Mouse (Mus musculus) retina, postnatal 7 days (tissue): ENCODE data around the gene Fam19a2.

ENCODE experiments used
- DNase-seq: peaks from one replicate; pipeline ENCODE4 v3.0.0-alpha.2; 2012; ENCODE audit warnings: low read depth, low spot score

Gene Fam19a2

GRCm38 (mm10) chr10:123567677-123568076 is 303.9 kb downstream of the Fam19a2 start:
- no peak for DNase-seq

- DNase-seq = no peak
These were observed 306.9 kb downstream of the Fam19a2 start for GRCm38 (mm10) chr10:123570616-123571188.

GRCm38 (mm10) chr10:123572342-123573070 is 308.7 kb downstream of the Fam19a2 start:
- DNase-seq = no peak

- no peak for DNase-seq
These were observed 314.0 kb downstream of the Fam19a2 start for GRCm38 (mm10) chr10:123577823-123578222.

- DNase-seq = no peak
These were observed 315.2 kb downstream of the Fam19a2 start for GRCm38 (mm10) chr10:123579012-123579411.

GRCm38 (mm10) chr10:123595043-123595442 is 331.2 kb downstream of the Fam19a2 start:
- no peak for DNase-seq

GRCm38 (mm10) chr10:123597059-123597458 is 333.3 kb downstream of the Fam19a2 start:
- no peak for DNase-seq

- DNase-seq = no peak
These were observed 341.9 kb downstream of the Fam19a2 start for GRCm38 (mm10) chr10:123605671-123606070.

- no peak for DNase-seq
These were observed 362.9 kb downstream of the Fam19a2 start for GRCm38 (mm10) chr10:123626691-123627090.

GRCm38 (mm10) chr10:123629248-123629744 is 365.5 kb downstream of the Fam19a2 start:
- no peak for DNase-seq

- no peak for DNase-seq
These were observed 368.2 kb downstream of the Fam19a2 start for GRCm38 (mm10) chr10:123632029-123632428.

- no peak for DNase-seq
These were observed 372.9 kb downstream of the Fam19a2 start for GRCm38 (mm10) chr10:123636655-123637054.

GRCm38 (mm10) chr10:123637496-123637895 is 373.7 kb downstream of the Fam19a2 start:
- DNase-seq = no peak

- no peak for DNase-seq
These were observed 381.8 kb downstream of the Fam19a2 start for GRCm38 (mm10) chr10:123645568-123645967.

- no peak for DNase-seq
These were observed 407.4 kb downstream of the Fam19a2 start for GRCm38 (mm10) chr10:123671208-123671607.

- DNase-seq = no peak
These were observed 414.6 kb downstream of the Fam19a2 start for GRCm38 (mm10) chr10:123678284-123678864.

- DNase-seq = no peak
These were observed 419.0 kb downstream of the Fam19a2 start for GRCm38 (mm10) chr10:123682718-123683255.

GRCm38 (mm10) chr10:123692186-123692925 is 428.6 kb downstream of the Fam19a2 start:
- DNase-seq = no peak

- no peak for DNase-seq
These were observed 429.1 kb downstream of the Fam19a2 start for GRCm38 (mm10) chr10:123692926-123693224.

- DNase-seq = no peak
These were observed 438.8 kb downstream of the Fam19a2 start for GRCm38 (mm10) chr10:123702595-123702994.

GRCm38 (mm10) chr10:123707026-123707425 is 443.2 kb downstream of the Fam19a2 start:
- DNase-seq = no peak

- DNase-seq = no peak
These were observed 446.9 kb downstream of the Fam19a2 start for GRCm38 (mm10) chr10:123710738-123711137.
